Mouse (Mus musculus) embryo, embryonic 11 days (tissue): ENCODE results near the gene Mrps5.

Experiments used
- DNase-seq: peaks from one replicate; pipeline ENCODE4 v3.0.0-alpha.2; 2015

Mrps5 gene

DNA sequence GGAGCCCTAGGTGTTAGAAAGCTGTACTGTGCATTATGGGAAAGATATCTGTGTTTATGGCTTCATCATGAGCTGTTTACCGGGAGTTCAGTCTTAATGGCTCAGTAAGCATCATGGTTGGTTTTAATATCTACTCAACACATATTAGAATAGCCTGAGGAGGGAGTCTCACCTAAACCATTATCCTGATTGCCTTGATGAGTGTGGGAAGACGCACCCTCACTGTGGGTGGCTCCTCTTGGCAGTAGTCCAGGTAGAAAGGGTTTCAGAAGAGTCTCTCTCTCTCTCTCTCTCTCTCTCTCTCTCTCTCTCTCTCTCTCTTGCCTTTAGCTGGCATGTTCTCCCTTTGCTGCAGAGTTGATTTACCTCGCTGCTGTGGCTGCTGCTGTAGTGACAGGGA, 35.0 kb downstream of the Mrps5 start:
- DNase-seq: no peak

DNA sequence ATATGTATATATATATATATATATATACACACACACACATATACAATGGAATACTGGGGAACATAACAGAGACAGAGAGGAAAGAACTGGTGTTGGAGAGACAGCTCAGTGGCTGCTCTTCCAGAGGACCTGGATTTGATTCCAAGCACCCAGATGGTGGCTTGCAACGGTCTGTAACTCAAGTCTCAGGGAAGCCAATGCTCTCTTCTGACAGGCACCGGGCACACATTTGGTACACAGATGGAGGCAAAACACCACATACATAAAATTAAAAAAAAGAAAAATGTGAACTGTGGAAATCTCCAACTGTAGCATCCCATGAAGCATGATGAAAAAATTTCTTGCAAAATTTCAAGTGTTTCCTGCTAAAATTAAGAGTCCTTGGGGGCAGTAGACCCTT, 37.8 kb downstream of the Mrps5 start:
- DNase-seq: no peak

DNA sequence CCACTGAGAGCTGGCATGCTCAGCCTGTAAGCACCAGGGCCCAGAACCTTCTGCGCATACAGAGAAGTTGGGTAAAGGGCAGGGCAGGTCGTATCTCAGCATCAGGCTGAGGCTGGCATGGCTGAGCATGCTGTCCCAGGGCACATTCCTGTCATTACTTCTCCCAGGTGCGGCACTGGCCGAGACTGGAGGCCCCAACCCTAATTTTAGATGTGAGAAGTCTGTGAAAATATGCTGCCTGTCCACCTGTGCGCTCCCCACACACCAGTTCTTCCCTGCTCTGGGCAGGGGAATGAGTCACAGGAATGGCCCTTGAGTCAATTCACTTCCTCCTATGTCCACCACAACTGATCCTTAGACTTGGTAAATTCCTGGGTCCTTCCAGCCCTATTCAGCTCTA, 38.6 kb downstream of the Mrps5 start:
- no peak for DNase-seq

DNA sequence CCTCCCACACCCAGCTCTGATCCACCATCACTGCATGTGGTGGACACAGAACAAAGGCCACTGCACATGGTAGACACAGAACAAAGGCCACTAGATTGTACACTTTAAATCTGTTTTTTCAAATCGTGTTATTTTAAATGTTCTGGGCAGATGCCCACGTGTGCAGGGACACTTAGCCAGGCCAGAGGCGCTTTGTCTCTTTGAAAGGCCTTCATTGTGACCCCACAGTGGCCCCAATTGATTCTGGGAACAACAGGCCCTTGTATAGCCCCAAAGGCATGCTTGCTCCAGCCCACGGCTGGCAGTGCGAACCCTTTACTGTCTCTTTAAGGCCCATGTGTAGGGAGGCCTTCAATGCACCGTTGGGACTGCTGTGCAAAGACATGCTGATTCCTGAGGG, 40.3 kb downstream of the Mrps5 start:
- DNase-seq: peak; percentile 13

DNA sequence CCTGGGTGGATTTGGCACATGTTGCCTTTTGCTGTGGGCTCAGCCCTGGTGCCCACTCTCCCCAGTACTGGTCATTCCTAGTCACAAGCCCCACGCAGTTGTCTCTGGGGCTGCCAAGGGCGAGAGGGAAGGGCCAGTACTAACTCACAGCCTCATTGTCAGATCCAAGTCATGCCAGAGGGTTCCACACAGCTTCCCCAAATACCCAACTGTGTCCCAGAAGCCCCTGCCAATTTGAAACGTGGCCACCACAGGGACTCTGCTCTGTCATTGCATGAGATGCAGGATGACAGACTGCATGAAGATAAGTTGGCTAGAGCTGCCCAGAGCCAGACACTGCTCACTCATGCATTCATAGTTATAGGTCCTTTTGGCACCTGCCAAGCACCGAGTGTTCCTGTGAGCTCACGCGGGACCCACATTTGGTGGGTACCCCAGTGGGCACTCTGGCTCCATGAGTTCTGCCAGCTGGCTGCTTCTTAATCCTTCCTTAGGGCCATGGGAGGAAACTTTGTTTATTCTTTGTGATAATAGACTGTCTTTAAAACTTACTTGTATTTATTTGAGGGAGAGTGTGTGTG, 41.1 kb downstream of the Mrps5 start:
- DNase-seq: no peak

DNA sequence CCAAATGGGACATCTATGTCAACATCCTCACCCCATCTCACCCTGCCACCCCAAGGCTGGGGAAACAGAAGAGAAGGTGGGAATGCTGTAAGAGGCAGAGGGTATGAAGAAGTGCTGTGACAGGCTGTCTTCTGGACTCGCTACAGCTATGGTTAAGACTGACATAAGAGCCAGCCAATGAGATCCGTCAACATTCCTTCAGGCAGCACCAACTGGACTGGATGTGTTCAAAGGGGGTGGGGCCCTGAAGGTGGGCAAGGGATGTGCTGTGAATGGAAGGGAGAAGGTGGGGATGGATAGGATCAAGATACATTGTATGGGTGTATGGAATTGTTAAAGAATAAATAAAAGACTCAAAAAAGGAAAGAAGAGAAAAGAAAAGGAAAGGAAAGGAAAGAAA, 45.6 kb downstream of the Mrps5 start:
- no peak for DNase-seq

DNA sequence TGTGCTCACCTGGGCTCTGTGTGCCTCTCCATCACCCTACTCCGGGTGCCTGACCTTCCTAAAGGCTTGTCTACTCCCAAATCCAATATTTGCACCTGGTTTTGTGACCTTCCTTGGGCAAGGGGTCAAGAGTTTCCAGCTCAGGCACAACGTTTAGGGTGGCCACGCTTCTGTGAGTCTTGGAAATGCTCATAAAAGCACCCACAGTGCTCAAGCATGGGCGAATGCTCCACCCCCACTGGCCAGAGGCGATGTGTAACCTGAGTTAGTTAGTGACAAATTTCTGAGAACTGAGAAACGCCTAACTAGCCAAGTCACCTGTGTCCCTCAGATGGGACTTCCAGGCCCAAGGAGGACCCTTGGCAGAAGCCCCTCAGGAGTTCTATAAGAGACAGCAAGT, 48.6 kb downstream of the Mrps5 start:
- no peak for DNase-seq

DNA sequence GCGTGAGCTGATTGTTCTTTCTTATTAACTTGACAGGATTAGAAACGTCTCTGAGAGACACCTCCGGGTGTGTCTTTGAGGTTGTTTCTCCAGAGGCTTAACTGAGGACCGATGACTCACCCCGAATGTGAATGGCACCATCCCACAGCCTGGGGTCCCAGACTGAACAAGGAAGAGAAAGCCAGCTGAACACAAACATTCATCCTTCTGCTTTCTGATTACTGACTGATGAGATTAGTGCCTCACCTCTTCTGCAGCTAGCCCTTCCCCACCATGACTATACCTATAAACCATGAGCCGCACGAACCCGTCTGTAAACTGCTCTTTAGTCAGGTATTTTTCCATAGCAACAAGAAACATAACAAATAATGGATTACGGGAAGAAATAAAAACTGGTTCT, 52.0 kb downstream of the Mrps5 start:
- DNase-seq: no peak

DNA sequence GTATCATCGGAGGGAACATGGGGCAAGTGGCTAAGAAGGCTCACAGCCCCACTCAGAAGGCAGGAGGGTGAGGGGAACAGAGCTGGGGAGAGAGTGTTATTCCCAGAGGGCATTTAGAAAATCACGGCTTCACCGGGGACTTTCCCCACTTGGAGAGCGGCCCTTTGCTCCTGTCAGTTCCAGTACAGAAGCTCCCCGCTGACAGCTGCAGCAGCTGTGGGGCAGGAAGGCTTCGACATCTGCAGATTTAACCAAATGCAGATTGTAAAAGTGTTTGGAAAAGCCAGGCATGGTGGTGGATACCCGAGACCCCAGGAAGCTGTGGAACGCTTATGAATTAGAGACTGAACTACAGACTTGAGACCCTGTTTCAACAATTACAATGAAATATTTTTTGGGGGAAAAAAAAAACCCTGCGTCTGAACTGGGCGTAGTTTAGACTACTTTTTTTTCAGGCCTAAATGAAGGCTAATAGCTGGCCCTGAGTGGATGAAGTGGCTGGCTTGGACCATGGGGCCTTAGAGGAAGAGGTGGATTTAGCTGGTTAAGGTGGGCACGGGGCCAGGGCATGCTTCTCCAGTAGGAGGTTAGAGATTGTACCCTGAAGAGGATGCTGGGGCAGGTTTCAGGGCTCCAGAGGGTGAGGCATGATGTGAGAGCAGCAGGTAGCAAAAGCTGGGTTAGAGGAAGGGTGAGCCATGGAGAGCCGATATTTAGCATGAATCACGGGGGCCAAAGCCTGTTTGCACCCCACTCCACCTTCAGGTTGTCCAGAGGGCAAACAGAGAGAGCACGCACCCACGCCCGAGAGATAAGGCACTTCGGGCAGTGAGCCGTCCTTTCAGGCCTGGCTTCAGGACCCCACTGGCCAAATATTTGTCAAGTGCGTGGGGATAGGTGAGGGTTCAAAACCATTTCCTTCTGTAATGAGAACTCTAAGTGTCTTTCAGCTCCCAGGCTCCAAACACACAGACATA, 57.0 kb downstream of the Mrps5 start:
- DNase-seq: peak; percentile 51

DNA sequence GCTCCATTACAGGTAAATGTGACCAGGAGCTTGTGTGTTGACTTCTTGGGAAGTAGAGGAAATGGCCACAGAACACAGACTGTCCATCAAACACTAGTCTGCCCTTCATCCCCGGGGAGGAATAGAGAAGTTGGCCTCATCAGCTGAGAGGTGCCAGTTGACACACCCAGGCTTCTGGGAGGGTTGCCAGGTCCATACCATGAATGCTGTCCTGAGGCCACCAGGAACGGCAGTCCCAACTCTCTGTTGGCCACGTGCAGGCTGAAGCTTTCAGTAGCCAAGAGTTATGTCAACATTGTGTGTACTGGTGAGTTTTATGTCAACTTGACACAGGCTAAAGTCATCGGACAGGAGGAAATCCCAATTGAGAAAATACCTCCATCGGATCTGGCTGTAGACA, 59.9 kb downstream of the Mrps5 start:
- DNase-seq: no peak

DNA sequence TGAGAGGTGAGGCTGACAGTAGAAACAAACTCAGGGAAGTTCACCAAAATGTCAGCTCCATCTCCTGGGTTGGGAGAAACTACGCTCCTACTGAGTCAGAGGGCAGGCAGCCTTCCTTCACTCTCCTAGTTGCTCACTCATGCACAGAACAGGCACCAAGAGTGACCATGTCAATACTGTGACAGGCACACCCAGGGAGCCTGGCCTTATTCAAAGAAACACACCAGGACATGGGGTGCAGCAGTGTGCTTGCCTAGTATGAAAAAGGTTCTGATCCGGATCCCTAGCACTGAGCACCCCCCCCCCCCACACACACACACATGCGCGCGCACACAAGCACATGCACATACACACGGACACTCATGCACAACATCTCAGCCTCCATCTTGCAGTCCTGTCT, 61.1 kb downstream of the Mrps5 start:
- DNase-seq: no peak

DNA sequence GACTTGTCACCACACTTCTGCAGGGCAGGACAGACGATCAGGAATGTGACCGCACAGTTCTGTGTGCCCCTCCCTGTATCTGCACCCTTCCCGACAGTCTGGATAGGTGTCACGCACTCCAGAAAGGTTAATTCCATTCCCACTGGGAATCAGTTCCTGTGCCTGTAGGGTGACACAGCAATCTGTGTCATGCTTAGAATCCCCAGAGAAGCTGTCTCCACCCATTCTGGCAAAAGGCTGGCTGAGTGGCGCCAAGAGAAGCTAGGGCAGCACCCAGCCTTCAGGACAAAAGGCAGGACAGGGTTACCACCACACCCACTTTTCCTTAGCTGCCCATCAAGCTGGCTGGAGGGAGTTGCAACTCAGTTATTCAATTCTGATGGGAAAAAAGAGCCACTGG, 62.9 kb downstream of the Mrps5 start:
- no peak for DNase-seq

DNA sequence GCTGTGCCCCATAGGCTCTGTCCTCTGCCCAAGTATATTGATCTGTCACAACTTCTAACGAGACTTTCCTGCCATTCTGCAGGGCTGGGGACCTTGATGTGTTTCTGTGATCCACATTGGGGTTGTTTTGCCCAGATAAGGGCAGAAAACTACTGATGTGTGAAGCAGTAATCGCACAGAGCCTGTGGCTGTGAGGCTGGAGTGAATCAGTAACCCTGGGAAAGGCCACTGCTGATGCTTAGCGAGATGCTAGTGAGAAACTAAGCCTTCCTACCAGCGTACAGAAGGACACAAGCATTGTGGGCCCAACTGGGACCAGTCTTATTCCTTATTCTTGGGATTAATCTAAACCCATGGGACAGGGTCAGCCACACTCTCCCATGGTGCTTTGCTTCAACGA, 64.6 kb downstream of the Mrps5 start:
- DNase-seq: no peak

DNA sequence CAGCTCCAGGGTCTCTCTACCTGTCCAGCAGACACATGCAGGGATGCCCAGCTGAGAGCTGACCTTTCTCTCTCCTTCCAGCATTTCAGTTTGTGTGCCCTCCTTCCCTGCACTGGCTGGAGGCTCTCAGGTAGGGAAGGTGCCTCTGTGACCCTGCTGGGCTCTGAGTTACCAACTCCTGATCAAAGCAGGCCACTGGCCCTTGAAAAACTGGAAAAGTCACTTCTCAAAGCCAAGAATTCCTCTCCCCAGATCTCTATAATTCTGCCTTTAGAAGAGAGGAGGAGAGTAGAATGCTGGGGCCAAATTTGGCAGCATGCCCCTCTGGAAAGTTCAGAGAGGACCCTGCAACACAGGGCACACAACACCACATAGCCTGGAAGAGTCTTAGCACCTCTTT, 65.3 kb downstream of the Mrps5 start:
- no peak for DNase-seq

DNA sequence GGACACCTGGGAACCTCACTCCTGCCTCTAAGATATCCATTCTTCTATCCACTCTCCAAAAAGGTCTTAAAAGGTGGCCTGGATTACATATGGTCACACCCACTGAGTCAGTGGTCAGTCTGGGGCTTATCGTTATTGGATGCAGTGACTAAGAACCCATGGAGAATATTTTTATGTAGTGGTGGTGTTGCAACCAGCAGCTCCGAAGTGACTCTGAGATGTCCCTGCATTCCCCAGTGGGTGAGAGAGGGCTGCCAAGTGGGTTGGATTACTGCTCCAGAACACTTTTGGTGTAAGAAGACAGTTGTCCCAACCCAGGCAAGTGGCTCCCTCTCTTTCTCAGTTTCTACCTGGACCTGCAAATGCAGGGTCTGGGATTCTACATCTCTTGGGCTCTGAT, 65.8 kb downstream of the Mrps5 start:
- DNase-seq: no peak

DNA sequence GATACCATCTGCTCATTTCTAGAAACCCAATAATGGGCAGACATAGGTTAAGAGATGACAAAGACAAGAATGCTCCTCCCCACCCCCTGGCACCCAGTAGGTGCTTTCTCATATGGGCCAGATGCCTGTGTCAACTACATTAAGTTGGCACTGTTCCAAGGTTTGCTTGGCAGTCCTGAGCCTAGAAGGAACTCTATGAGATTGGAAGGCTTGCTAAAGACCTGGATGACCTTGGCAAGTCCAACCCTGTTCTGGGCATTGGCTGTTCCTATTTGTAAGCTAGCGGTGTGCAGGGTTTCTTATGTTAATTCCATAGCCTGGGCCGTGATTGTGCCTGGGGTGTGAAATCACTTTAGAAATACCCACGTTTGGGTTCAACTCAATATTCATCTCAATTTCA, 67.8 kb downstream of the Mrps5 start:
- no peak for DNase-seq

DNA sequence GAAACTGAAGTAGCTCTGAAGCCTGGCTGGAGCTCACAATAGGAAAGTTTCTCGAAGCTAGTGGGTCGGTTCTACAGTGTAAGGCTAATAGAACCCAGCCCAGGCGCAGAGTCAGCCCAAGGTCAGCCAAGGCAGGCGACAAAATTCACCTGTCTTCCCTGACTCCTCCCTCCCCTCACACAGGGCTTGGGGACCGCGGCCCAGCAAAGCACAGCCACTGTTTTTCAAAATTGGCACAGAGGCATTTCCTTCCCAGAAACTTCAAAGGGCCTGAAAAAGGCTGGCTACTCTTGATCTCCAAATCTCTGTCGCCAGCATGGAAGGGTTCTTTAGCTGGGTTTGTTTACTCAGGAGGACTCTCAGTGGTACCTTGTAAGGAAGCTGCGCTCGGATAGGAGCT, 68.4 kb downstream of the Mrps5 start:
- peak; percentile 14 for DNase-seq

DNA sequence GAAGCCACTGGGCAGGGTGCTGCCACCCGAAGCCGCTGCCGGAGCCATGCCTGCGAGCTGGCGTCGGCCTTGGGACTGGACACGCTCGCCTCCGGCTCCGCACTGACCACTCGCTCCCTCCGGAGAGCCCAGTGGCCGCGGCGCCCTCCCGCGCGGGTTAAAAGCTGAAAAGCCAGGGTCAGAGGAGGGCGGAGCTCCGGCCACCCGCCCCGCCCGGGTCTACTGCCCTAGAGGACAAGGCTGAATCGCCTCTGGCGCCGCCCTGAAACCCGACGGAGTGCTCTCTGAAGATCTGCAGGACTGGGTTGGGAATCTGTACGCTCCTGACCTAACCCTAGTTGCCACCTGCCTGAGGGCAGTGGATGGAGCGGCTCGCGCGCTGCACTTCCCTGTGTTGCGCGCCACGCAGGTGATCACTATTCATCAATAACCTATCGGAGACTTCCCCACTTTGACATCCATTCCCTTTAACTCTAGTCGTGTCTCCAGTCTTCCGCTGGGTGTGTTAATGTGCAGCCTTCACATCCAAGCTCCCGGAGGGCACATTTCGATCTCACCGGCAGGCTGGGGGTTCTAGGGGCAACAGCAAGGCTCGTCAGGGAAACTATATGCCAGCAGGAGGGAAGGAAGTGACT, 69.2 kb downstream of the Mrps5 start, which contains the start of gene Mal:
Gene Mal (minus strand): TSS at position 610 of the 635 bp plus-strand sequence.
- DNase-seq: peak; percentile 65
